Mouse (Mus musculus) heart, embryonic 13.5 days (tissue): ENCODE data around the gene A430033K04Rik. TPM values are rescaled to one million over a fixed set of nuclear protein-coding genes. Genes with fewer than 3 reads are reported as not detected.

Experiments used
- ATAC-seq: fragments of 200-750 bp; cut with Nextera tagmentation; 2 replicates; pipeline ENCODE4 v1.8.0; 2017; ENCODE audit warnings: moderate TSS enrichment; ENCODE audit not compliant: insufficient number of reproducible peaks, low FRiP score, low TSS enrichment; ENCODE audit errors: extremely low read depth
- H3K27ac ChIP-seq: fragments of 300-500 bp; sonication (generic); replicated peaks from 2 replicates; pipeline ENCODE4 v1.5.1; 2015; ENCODE audit warnings: moderate library complexity, mild to moderate bottlenecking, inconsistent platforms
- H3K27me3 ChIP-seq: fragments of 300-500 bp; sonication (generic); replicated peaks from 2 replicates; pipeline ENCODE4 v1.6.1; 2015; ENCODE audit warnings: mild to moderate bottlenecking, inconsistent platforms
- H3K36me3 ChIP-seq: fragments of 300-500 bp; sonication (generic); 2 replicates; pipeline ENCODE4 v1.6.1; 2015; ENCODE audit warnings: mild to moderate bottlenecking, inconsistent platforms
- H3K4me1 ChIP-seq: fragments of 300-500 bp; sonication (generic); 2 replicates; pipeline ENCODE4 v1.6.1; 2015; ENCODE audit warnings: inconsistent platforms
- H3K4me2 ChIP-seq: fragments of 300-500 bp; sonication (generic); 2 replicates; pipeline ENCODE4 v1.6.1; 2015; ENCODE audit warnings: inconsistent platforms, mild to moderate bottlenecking, moderate library complexity
- H3K4me3 ChIP-seq: fragments of 300-500 bp; sonication (generic); 2 replicates; pipeline ENCODE4 v1.5.1; 2015; ENCODE audit warnings: moderate library complexity, mild to moderate bottlenecking, inconsistent platforms
- H3K9ac ChIP-seq: fragments of 300-500 bp; sonication (generic); 2 replicates; pipeline ENCODE4 v1.6.1; 2015; ENCODE audit warnings: inconsistent platforms, mild to moderate bottlenecking, moderate library complexity
- H3K9me3 ChIP-seq: fragments of 300-500 bp; sonication (generic); 2 replicates; pipeline ENCODE4 v1.6.1; 2016; ENCODE audit warnings: inconsistent platforms
- WGBS: fragments of 180-500 bp; shearing (Covaris S2); methylation state at CpG from one replicate; pipeline ENCODE4 v1.1.7; 2015; ENCODE audit warnings: mixed read lengths; 5-methylcytosine and 5-hydroxymethylcytosine counted together
- polyA plus RNA-seq: library from polyadenylated mRNA; unstranded; fragments of >200 nt; fragmentation: Nextera tagmentation; extraction: Ambion mirVana; gene quantifications from 2 replicates; pipeline ENCODE4 v1.2.1, GENCODE M21; 2015

A430033K04Rik gene
- polyA plus RNA-seq: 7.0 and 7.3 TPM in 2 replicates

GRCm38 (mm10) chr5:138622645-138623477 lies at the start of gene A430033K04Rik:
TSS of gene A430033K04Rik (plus strand) at chr5:138622859.
- Histone ChIP-seq H3K4me1 (peaks cover 38% of the 10 kb centered on the region), H3K36me3 (peaks cover 8% of the 10 kb centered on the region), H3K4me2 (peak within 1 kb of the TSS; percentile 85), H3K27ac (peak within 1 kb of the TSS; percentile 89), H3K27me3 (no peaks in the 10 kb centered on the region), H3K4me3 (peak within 1 kb of the TSS; percentile 75), H3K9me3 (no peaks in the 10 kb centered on the region; the same call in 1 of the 2 replicates), H3K9ac (peak within 1 kb of the TSS; percentile 90)
- under 1% methylated on average over 30 of the region's 30 CpGs for WGBS
- ATAC-seq: peak; percentile 86

- Histone ChIP-seq H3K9me3 (peaks cover 19% of the 10 kb centered on the region), H3K27me3 (no peaks in the 10 kb centered on the region), H3K9ac (no peak overlapping the region), H3K36me3 (no peaks in the 10 kb centered on the region), H3K27ac (no peak overlapping the region), H3K4me2 (no peak overlapping the region), H3K4me3 (no peak overlapping the region), H3K4me1 (no peaks in the 10 kb centered on the region)
- ATAC-seq: no peak
- WGBS: 72% methylated on average over 6 of the region's 6 CpGs
Measured at GRCm38 (mm10) chr5:138587396-138587795, 35.3 kb upstream of the A430033K04Rik start.

GRCm38 (mm10) chr5:138618353-138618752 lies 4.3 kb upstream of the A430033K04Rik start:
- peak overlapping the region; percentile 94 for H3K4me3 ChIP-seq
- peaks cover 37% of the 10 kb centered on the region for H3K9me3 ChIP-seq
- ATAC-seq: no peak
- H3K27me3 ChIP-seq: no peaks in the 10 kb centered on the region
- H3K27ac ChIP-seq: no peak overlapping the region
- 89% methylated on average over 1 of the region's 1 CpGs for WGBS
- no peak overlapping the region for H3K9ac ChIP-seq
- peak overlapping the region; percentile 66 for H3K4me2 ChIP-seq
- H3K4me1 ChIP-seq: peaks cover 22% of the 10 kb centered on the region
- H3K36me3 ChIP-seq: peaks cover 53% of the 10 kb centered on the region

GRCm38 (mm10) chr5:138619211-138620128 lies 3.2 kb upstream of the A430033K04Rik start, which contains the start of gene Zfp68:
TSS of gene Zfp68 (minus strand) at chr5:138619761.
- Histone ChIP-seq H3K4me3 (peak within 1 kb of the TSS; percentile 94), H3K9ac (peak within 1 kb of the TSS; percentile 98), H3K27ac (peak within 1 kb of the TSS; percentile 99), H3K4me2 (peak within 1 kb of the TSS; percentile 66), H3K9me3 (peaks cover 26% of the 10 kb centered on the region), H3K4me1 (peaks cover 34% of the 10 kb centered on the region), H3K27me3 (no peaks in the 10 kb centered on the region), H3K36me3 (peaks cover 42% of the 10 kb centered on the region)
- peak; percentile 96 for ATAC-seq
- 1% methylated on average over 43 of the region's 43 CpGs for WGBS

- H3K27ac ChIP-seq: peak overlapping the region; percentile 47; the same call in 1 of the 2 replicates
- H3K4me3 ChIP-seq: no peak overlapping the region
- no peak for ATAC-seq
- peaks cover 38% of the 10 kb centered on the region for H3K4me1 ChIP-seq
- H3K4me2 ChIP-seq: no peak overlapping the region
- H3K9ac ChIP-seq: no peak overlapping the region
- H3K9me3 ChIP-seq: peaks cover 15% of the 10 kb centered on the region
- peaks cover 28% of the 10 kb centered on the region for H3K36me3 ChIP-seq
- no peaks in the 10 kb centered on the region for H3K27me3 ChIP-seq
- WGBS: 78% methylated on average over 5 of the region's 5 CpGs
Measured at GRCm38 (mm10) chr5:138620836-138621235, 1.8 kb upstream of the A430033K04Rik start.

GRCm38 (mm10) chr5:138623478-138623875 lies 818 bp downstream of the A430033K04Rik start:
- H3K9ac ChIP-seq: peak overlapping the region; percentile 90
- no peak for ATAC-seq
- peaks cover 33% of the 10 kb centered on the region for H3K4me1 ChIP-seq
- H3K27me3 ChIP-seq: no peaks in the 10 kb centered on the region
- peak overlapping the region; percentile 89; the same call in 1 of the 2 replicates for H3K27ac ChIP-seq
- peak overlapping the region; percentile 75 for H3K4me3 ChIP-seq
- peak overlapping the region; percentile 85 for H3K4me2 ChIP-seq
- H3K36me3 ChIP-seq: peaks cover 1% of the 10 kb centered on the region; the same call in 1 of the 2 replicates
- no peaks in the 10 kb centered on the region for H3K9me3 ChIP-seq
- WGBS: 14% methylated on average over 3 of the region's 3 CpGs

- no peak overlapping the region for H3K4me2 ChIP-seq
- H3K4me3 ChIP-seq: no peak overlapping the region
- H3K27me3 ChIP-seq: no peaks in the 10 kb centered on the region
- H3K36me3 ChIP-seq: peaks cover 59% of the 10 kb centered on the region
- no peak overlapping the region for H3K9ac ChIP-seq
- ATAC-seq: no peak
- H3K27ac ChIP-seq: no peak overlapping the region
- H3K9me3 ChIP-seq: no peaks in the 10 kb centered on the region
- WGBS: 74% methylated on average over 2 of the region's 2 CpGs
- H3K4me1 ChIP-seq: no peaks in the 10 kb centered on the region
Measured at GRCm38 (mm10) chr5:138636486-138636885, 13.8 kb downstream of the A430033K04Rik start.

- Histone ChIP-seq H3K27me3 (no peaks in the 10 kb centered on the region), H3K9ac (no peak overlapping the region), H3K4me2 (no peak overlapping the region), H3K4me3 (no peak overlapping the region), H3K4me1 (no peaks in the 10 kb centered on the region), H3K36me3 (peaks cover 74% of the 10 kb centered on the region), H3K27ac (no peak overlapping the region), H3K9me3 (no peaks in the 10 kb centered on the region)
- ATAC-seq: no peak
- 84% methylated on average over 3 of the region's 3 CpGs for WGBS
Measured at GRCm38 (mm10) chr5:138641081-138641480, 18.4 kb downstream of the A430033K04Rik start.

- Histone ChIP-seq H3K27me3 (no peaks in the 10 kb centered on the region), H3K27ac (no peak overlapping the region), H3K9me3 (no peaks in the 10 kb centered on the region), H3K36me3 (peaks cover 74% of the 10 kb centered on the region), H3K9ac (no peak overlapping the region), H3K4me3 (no peak overlapping the region), H3K4me1 (no peaks in the 10 kb centered on the region), H3K4me2 (no peak overlapping the region)
- 87% methylated on average over 3 of the region's 3 CpGs for WGBS
- ATAC-seq: no peak
Measured at GRCm38 (mm10) chr5:138641761-138642160, 19.1 kb downstream of the A430033K04Rik start.

- Histone ChIP-seq H3K4me2 (no peak overlapping the region), H3K27ac (no peak overlapping the region), H3K4me1 (no peaks in the 10 kb centered on the region), H3K36me3 (peaks cover 24% of the 10 kb centered on the region), H3K9ac (no peak overlapping the region), H3K9me3 (no peaks in the 10 kb centered on the region), H3K27me3 (no peaks in the 10 kb centered on the region), H3K4me3 (no peak overlapping the region)
- no peak for ATAC-seq
- 77% methylated on average over 1 of the region's 1 CpGs for WGBS
Measured at GRCm38 (mm10) chr5:138652911-138653310, 30.3 kb downstream of the A430033K04Rik start.
